Mouse (Mus musculus) cerebellum, adult 2 months (tissue): ENCODE measurements around the gene Prss29. TPM values are rescaled to one million over a fixed set of nuclear protein-coding genes. Genes with fewer than 3 reads are reported as not detected.

Source experiments
- DNase-seq, 2 experiments: peaks; one replicate each; pipeline ENCODE4 v3.0.0; 2021
- H3K27ac ChIP-seq: fragments of 200-500 bp; 2 replicates; pipeline ENCODE4 v1.5.1; 2012; ENCODE audit warnings: low read length, control low read depth, inconsistent platforms; ENCODE audit not compliant: insufficient read depth
- H3K27me3 ChIP-seq: fragments of 200-500 bp; 2 replicates; pipeline ENCODE4 v1.6.1; 2012; ENCODE audit warnings: inconsistent platforms, mild to moderate bottlenecking, low read length, moderate library complexity; ENCODE audit not compliant: control insufficient read depth, insufficient read depth
- H3K4me1 ChIP-seq: fragments of 200-500 bp; 2 replicates; pipeline ENCODE4 v1.6.1; 2011; ENCODE audit warnings: low read length; ENCODE audit not compliant: control insufficient read depth, insufficient read depth
- H3K4me3 ChIP-seq: fragments of 200-500 bp; replicated peaks from 2 replicates; pipeline ENCODE3; 2011; ENCODE audit warnings: mild to moderate bottlenecking, low read depth, low read length, control low read depth; ENCODE audit not compliant: insufficient read depth
- CTCF ChIP-seq: fragments of 200-500 bp; IDR thresholded peaks from 2 replicates; pipeline ENCODE4 v1.5.1; 2011; ENCODE audit warnings: low read depth, mild to moderate bottlenecking, control low read depth, low read length, moderate library complexity, borderline replicate concordance; ENCODE audit not compliant: insufficient read depth
- POLR2A ChIP-seq: fragments of 200-500 bp; IDR thresholded peaks from 2 replicates; pipeline ENCODE4 v1.6.1; 2011; ENCODE audit warnings: low read length, control low read depth, borderline replicate concordance; ENCODE audit not compliant: insufficient read depth
- WGBS: fragments of 180-500 bp; shearing (Covaris S2); methylation state at CpG from one replicate; pipeline ENCODE4 v1.1.7; 2018; 5-methylcytosine and 5-hydroxymethylcytosine counted together
- polyA plus RNA-seq: library from polyadenylated mRNA; depleted of rRNA; stranded (reverse); fragments of >200 nt; gene quantifications from 2 replicates; pipeline ENCODE4 v1.2.3, GENCODE M21; 2012

The Prss29 gene
- polyA plus RNA-seq, 1 experiment: not detected

- no peak overlapping the region for H3K27ac ChIP-seq
- no peak overlapping the region for H3K4me3 ChIP-seq
- 42% methylated on average over 11 of the region's 11 CpGs for WGBS
- no peak for DNase-seq
- TF ChIP-seq CTCF: no peak
- no peak for TF ChIP-seq POLR2A
- H3K4me1 ChIP-seq: 0 out of 2 replicates have a peak, but pooled peaks cover 3% of the 10 kb centered on the region
- no peaks in the 10 kb centered on the region for H3K27me3 ChIP-seq
Observed at GRCm38 (mm10) chr17:25282133-25282532, 36.3 kb upstream of the Prss29 start.

- no peak overlapping the region for H3K27ac ChIP-seq
- peak overlapping the region; percentile 30 for H3K4me3 ChIP-seq
- no peak for TF ChIP-seq POLR2A
- peak; percentile 92 for TF ChIP-seq CTCF
- peak; percentile 76 to 82 for DNase-seq
- H3K4me1 ChIP-seq: 0 out of 2 replicates have a peak, but pooled peaks cover 3% of the 10 kb centered on the region
- 5% methylated on average over 3 of the region's 3 CpGs for WGBS
- no peaks in the 10 kb centered on the region for H3K27me3 ChIP-seq
Observed at GRCm38 (mm10) chr17:25285033-25285432, 33.4 kb upstream of the Prss29 start.

- Histone ChIP-seq H3K27me3 (no peaks in the 10 kb centered on the region), H3K27ac (no peak overlapping the region), H3K4me1 (0 out of 2 replicates have a peak, but pooled peaks cover 3% of the 10 kb centered on the region), H3K4me3 (no peak overlapping the region)
- 21% methylated on average over 4 of the region's 4 CpGs for WGBS
- TF ChIP-seq POLR2A: no peak
- TF ChIP-seq CTCF: peak; percentile 71; the same call in 1 of the 2 replicates
- peak in 1 of 2 experiments; percentile 9 for DNase-seq
Observed at GRCm38 (mm10) chr17:25288842-25289241, 29.6 kb upstream of the Prss29 start.

- no peaks in the 10 kb centered on the region for H3K4me1 ChIP-seq
- TF ChIP-seq POLR2A: no peak
- no peak for TF ChIP-seq CTCF
- no peak for DNase-seq
- H3K27me3 ChIP-seq: no peaks in the 10 kb centered on the region
- H3K27ac ChIP-seq: no peak overlapping the region
- no peak overlapping the region for H3K4me3 ChIP-seq
- 26% methylated on average over 4 of the region's 4 CpGs for WGBS
Observed at GRCm38 (mm10) chr17:25290411-25290810, 28.0 kb upstream of the Prss29 start.

- Histone ChIP-seq H3K27me3 (no peaks in the 10 kb centered on the region), H3K27ac (no peak overlapping the region), H3K4me1 (no peaks in the 10 kb centered on the region), H3K4me3 (no peak overlapping the region)
- no peak for DNase-seq
- WGBS: 87% methylated on average over 5 of the region's 5 CpGs
- TF ChIP-seq CTCF: no peak
- TF ChIP-seq POLR2A: no peak
Observed at GRCm38 (mm10) chr17:25293495-25293894, 25.0 kb upstream of the Prss29 start.

GRCm38 (mm10) chr17:25294111-25294510 lies 24.3 kb upstream of the Prss29 start:
- H3K4me3 ChIP-seq: no peak overlapping the region
- WGBS: 33% methylated on average over 1 of the region's 1 CpGs
- TF ChIP-seq CTCF (no peak), POLR2A (no peak)
- no peaks in the 10 kb centered on the region for H3K27me3 ChIP-seq
- no peak for DNase-seq
- H3K4me1 ChIP-seq: no peaks in the 10 kb centered on the region
- H3K27ac ChIP-seq: no peak overlapping the region

- H3K4me3 ChIP-seq: no peak within 1 kb of the TSS
- H3K27me3 ChIP-seq: no peaks in the 10 kb centered on the region; the same call in 1 of the 2 replicates
- H3K27ac ChIP-seq: no peak within 1 kb of the TSS
- DNase-seq: no peak
- 82% methylated on average over 5 of the region's 5 CpGs for WGBS
- no peaks in the 10 kb centered on the region for H3K4me1 ChIP-seq
- TF ChIP-seq POLR2A (no peak), CTCF (no peak)
Observed at GRCm38 (mm10) chr17:25298094-25298493, 20.4 kb upstream of the Prss29 start, which contains the start of gene Prss34. TSS of gene Prss34 (plus strand) at chr17:25298394.

GRCm38 (mm10) chr17:25308346-25308745 lies 10.1 kb upstream of the Prss29 start, which contains the start of gene Prss28:
TSS of gene Prss28 (plus strand) at chr17:25308646.
- no peak for TF ChIP-seq POLR2A
- Histone ChIP-seq H3K4me1 (no peaks in the 10 kb centered on the region), H3K27ac (no peak within 1 kb of the TSS), H3K4me3 (no peak within 1 kb of the TSS), H3K27me3 (no peaks in the 10 kb centered on the region)
- no peak for DNase-seq
- 61% methylated on average over 4 of the region's 4 CpGs for WGBS
